Mouse (Mus musculus) left cerebral cortex, adult 8-10 months (tissue): ENCODE results near the gene Pbxip1. TPM values are rescaled to one million over a fixed set of nuclear protein-coding genes. Genes with fewer than 3 reads are reported as not detected.
A peak's percentile ranks its signal among the peaks of the same experiment; 100 is the strongest.

Source experiments
- DNase-seq, 2 experiments: peaks; one replicate each; pipeline ENCODE4 v3.0.0; 2022; ENCODE audit warnings: low spot score in 2 of 2
- total RNA-seq, 4 experiments: library from RNA; stranded (reverse); gene quantifications; 2 replicates each; pipeline ENCODE4 v1.2.4; 2022

Gene Pbxip1
- total RNA-seq, 4 experiments from 2014 or later: 33.6 to 51.4 (median 41.9) TPM

DNA sequence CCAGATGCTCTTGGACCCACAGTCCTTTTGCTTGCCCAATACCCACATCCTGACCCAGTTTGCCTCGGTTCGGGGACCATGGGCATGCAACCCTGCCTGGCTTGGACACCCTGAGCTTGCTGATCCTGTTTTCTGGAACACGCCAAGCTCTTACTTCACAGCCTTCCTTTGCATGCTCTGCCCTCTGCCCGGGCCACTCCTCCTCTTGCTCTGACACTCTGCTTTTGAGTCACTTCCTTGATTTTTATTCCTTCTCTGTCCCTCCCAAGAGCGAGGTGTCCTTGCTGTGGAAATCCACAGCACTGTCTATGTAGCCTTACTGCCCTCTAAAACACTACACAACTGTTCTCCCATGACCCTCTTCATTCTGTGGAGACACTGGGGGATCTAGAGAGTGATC is 45.7 kb downstream of the Pbxip1 start:
- no peak for DNase-seq

GRCm38 (mm10) chr3:89484766-89485524 is 48.4 kb downstream of the Pbxip1 start:
- peak in 1 of 2 experiments; percentile 35 for DNase-seq

- DNase-seq: no peak
These were observed 49.6 kb downstream of the Pbxip1 start for GRCm38 (mm10) chr3:89486111-89486510.

- DNase-seq: no peak
These were observed 50.6 kb downstream of the Pbxip1 start for GRCm38 (mm10) chr3:89486916-89487702.

DNA sequence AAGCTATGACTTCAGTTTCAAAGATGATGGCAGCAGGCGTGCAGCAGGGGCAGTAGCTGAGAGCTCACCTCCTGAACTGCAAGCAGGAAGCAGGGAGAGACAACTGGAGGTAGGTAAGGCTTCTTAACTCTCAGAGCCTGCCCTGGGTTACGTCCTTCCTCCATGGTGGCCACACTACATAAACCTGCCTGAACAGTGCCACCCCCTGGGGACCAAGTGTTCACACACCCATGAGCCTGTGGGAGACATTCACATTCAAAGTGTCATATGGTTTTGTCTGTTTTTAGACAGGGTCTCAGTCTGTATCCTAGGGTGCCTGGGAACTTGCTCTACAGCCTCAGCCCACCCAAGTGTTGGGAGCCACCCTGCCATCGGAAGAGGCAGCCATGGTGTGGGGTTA is 54.3 kb downstream of the Pbxip1 start:
- no peak for DNase-seq

- no peak for DNase-seq
These were observed 55.1 kb downstream of the Pbxip1 start for GRCm38 (mm10) chr3:89491559-89491958.

DNA sequence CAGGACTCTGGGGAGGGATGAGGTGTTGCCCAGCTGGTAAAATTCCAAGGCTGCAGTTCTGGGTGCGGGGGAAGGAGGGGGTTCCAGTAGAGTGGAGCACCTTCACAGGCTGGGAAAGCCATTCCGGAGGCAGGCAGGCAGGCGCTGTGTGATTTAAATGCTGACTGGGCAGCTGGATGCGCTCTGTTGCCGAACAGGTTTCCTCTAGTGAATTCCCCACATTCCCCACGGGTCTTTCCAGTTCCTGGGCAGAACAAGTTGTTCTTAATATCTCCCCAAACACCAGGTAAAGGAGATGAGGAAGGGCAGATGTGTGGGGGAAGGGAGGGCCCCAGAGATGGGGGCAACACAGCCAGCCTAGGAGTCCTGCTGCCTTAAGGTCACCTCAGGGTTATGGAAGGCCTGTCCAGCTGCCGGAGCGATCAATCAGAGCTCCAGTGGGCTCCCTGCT is 56.2 kb downstream of the Pbxip1 start:
- no peak for DNase-seq

- no peak for DNase-seq
These were observed 58.1 kb downstream of the Pbxip1 start for GRCm38 (mm10) chr3:89494630-89495029.

GRCm38 (mm10) chr3:89496366-89496765 is 59.9 kb downstream of the Pbxip1 start:
- DNase-seq: no peak

- no peak for DNase-seq
These were observed 63.2 kb downstream of the Pbxip1 start for GRCm38 (mm10) chr3:89499696-89500095.

Other genes starting within 250 kb of the Pbxip1 start
- 10 to 100 TPM; 52.5 to 62.4 (median 56.1) TPM for gene Gba, start 233.8 kb upstream of the Pbxip1 start, total RNA-seq
- 10 to 100 TPM; 14.2 to 24.3 (median 22.2) TPM for gene Thbs3, start 221.5 kb upstream of the Pbxip1 start, total RNA-seq
- gene Mtx1, start 209.6 kb upstream of the Pbxip1 start, total RNA-seq: 100 to 1,000 TPM in 2 of 4 experiments, 10 to 100 TPM in 2; 95.4 to 105 (median 99.8) TPM
- gene Muc1, start 207.6 kb upstream of the Pbxip1 start, total RNA-seq: 1 to 10 TPM in 1 of 4 experiments, under 1 TPM in 3; 0.36 to 1.5 (median 0.67) TPM
- 10 to 100 TPM; 70.4 to 91.2 (median 83.7) TPM for gene Krtcap2, start 190.7 kb upstream of the Pbxip1 start, total RNA-seq
- 10 to 100 TPM; 66.2 to 74.6 (median 68.4) TPM for gene Trim46, start 190.4 kb upstream of the Pbxip1 start, total RNA-seq
- 10 to 100 TPM; 51.6 to 64.2 (median 54.6) TPM for gene Dpm3, start 177.3 kb upstream of the Pbxip1 start, total RNA-seq
- gene Slc50a1, start 166.1 kb upstream of the Pbxip1 start, total RNA-seq: 10 to 100 TPM; 38.0 to 48.9 (median 45.5) TPM
- gene Efna1, start 155.6 kb upstream of the Pbxip1 start, total RNA-seq: 1 to 10 TPM; 5.6 to 8.8 (median 6.8) TPM
- 10 to 100 TPM; 50.1 to 61.2 (median 55.3) TPM for gene Efna3, start 113.7 kb upstream of the Pbxip1 start, total RNA-seq
- gene Efna4, start 98.7 kb upstream of the Pbxip1 start, total RNA-seq: under 1 TPM in 3 of 4 experiments, not detected in 1; 0.22 to 0.46 (median 0.30) TPM
- gene Adam15, start 86.7 kb upstream of the Pbxip1 start, total RNA-seq: 100 to 1,000 TPM; 104 to 122 (median 108) TPM
- gene Dcst2, start 74.7 kb upstream of the Pbxip1 start, total RNA-seq: under 1 TPM; 0.32 to 0.77 (median 0.42) TPM
- gene Dcst1, start 71.5 kb upstream of the Pbxip1 start, total RNA-seq: under 1 TPM in 1 of 4 experiments, not detected in 3; 0.61 TPM
- 10 to 100 TPM; 11.3 to 20.3 (median 15.8) TPM for gene Zbtb7b, start 41.9 kb upstream of the Pbxip1 start, total RNA-seq
- 1 to 10 TPM; 3.9 to 5.8 (median 4.4) TPM for gene Lenep, start 33.9 kb upstream of the Pbxip1 start, total RNA-seq
- 10 to 100 TPM; 30.8 to 39.9 (median 35.6) TPM for gene Flad1, start 24.8 kb upstream of the Pbxip1 start, total RNA-seq
- 1 to 10 TPM; 2.4 to 3.5 (median 2.8) TPM for gene Cks1b, start 18.3 kb upstream of the Pbxip1 start, total RNA-seq
- gene Shc1, start 18.3 kb upstream of the Pbxip1 start, total RNA-seq: 10 to 100 TPM; 15.1 to 18.7 (median 17.3) TPM
- gene Pygo2, start 6.5 kb upstream of the Pbxip1 start, total RNA-seq: 10 to 100 TPM; 44.0 to 57.4 (median 48.8) TPM
- gene Pmvk, start 17.8 kb downstream of the Pbxip1 start, total RNA-seq: 10 to 100 TPM; 29.0 to 37.4 (median 31.7) TPM
- 10 to 100 TPM; 20.8 to 25.7 (median 23.3) TPM for gene Kcnn3, start 83.5 kb downstream of the Pbxip1 start, total RNA-seq